ENCODE assay signal across 28 mouse cellular contexts in the genomic region with DNA sequence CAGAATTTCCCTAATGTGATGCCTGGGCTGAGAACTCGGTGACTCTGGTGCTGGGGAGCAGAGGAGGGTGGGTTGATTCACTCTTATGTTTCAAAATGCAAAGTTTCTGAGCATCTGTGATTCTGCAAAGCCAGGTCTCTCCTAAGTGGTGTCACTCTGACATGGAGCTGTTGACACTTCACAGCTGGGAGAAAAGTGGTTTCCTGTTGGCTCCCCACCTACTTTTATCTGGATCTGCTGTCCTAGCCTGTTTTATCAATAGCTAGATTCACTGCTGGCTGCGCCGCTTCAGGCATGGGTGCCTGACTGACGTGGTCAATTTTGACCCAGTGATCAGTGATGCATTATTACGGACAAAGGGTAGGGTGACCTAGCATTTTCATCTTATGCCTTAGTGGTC. TPM values are rescaled to one million over a fixed set of nuclear protein-coding genes. Genes with fewer than 3 reads are reported as not detected.
"Had no signal": no experiment of that assay in that cellular context is flagged by ENCODE, and none has a peak within 500 bp of the region (broad histone marks: within the 10 kb centered on the region; RNA-seq: fewer than 3 reads in every experiment).

No protein-coding gene starts in this region.

- H3K9me3 ChIP-seq: heart, embryonic 13.5 days; heart, embryonic 15.5 days; hindbrain, embryonic 13.5 days; hindbrain, embryonic 15.5 days; kidney, embryonic 15.5 days; limb, embryonic 13.5 days; limb, embryonic 15.5 days had no signal

- H3K27me3 ChIP-seq: heart, embryonic 13.5 days; heart, embryonic 15.5 days; hindbrain, embryonic 13.5 days; hindbrain, embryonic 15.5 days; kidney, embryonic 15.5 days; limb, embryonic 13.5 days; limb, embryonic 15.5 days had no signal

- H3K27ac ChIP-seq: heart, adult 2 months; heart, embryonic 13.5 days; heart, embryonic 15.5 days; hindbrain, embryonic 13.5 days; hindbrain, embryonic 15.5 days; hindbrain, postnatal 0 days; kidney, embryonic 15.5 days; kidney, postnatal 0 days; limb, embryonic 13.5 days; limb, embryonic 15.5 days had no signal

- ATAC-seq: forebrain, postnatal 0 days; hindbrain, postnatal 0 days; intestine, embryonic 16.5 days had no signal

- DNase-seq: forebrain, postnatal 0 days; gastrocnemius, postnatal 14 days; gastrocnemius, postnatal 36 days; heart, adult 2 months; heart, postnatal 14 days; heart, postnatal 36 days; kidney, adult 11 months; kidney, adult 2 months; kidney, adult 9 months; kidney, postnatal 14 days; kidney, postnatal 36 days; layer of hippocampus, adult 9-11 months; layer of hippocampus, postnatal 36 days; left cerebral cortex, postnatal 4 days had no signal

- H3K9ac ChIP-seq: forebrain, postnatal 0 days; heart, embryonic 13.5 days; heart, embryonic 15.5 days; hindbrain, embryonic 13.5 days; hindbrain, embryonic 15.5 days; kidney, embryonic 15.5 days; limb, embryonic 13.5 days; limb, embryonic 15.5 days had no signal

- H3K4me3 ChIP-seq: heart, adult 2 months; heart, embryonic 13.5 days; heart, embryonic 15.5 days; hindbrain, embryonic 13.5 days; hindbrain, embryonic 15.5 days; kidney, embryonic 15.5 days; limb, embryonic 13.5 days; limb, embryonic 15.5 days had no signal

- H3K4me2 ChIP-seq: heart, embryonic 11.5 days; heart, embryonic 13.5 days; heart, embryonic 15.5 days; hindbrain, embryonic 13.5 days; hindbrain, embryonic 15.5 days; kidney, embryonic 15.5 days; limb, embryonic 13.5 days; limb, embryonic 15.5 days had no signal

RNA-seq across cellular contexts. Expression of gene Drd1, which starts 27.4 kb away (rescaled TPM):
- total RNA-seq: gastrocnemius, postnatal 36 days; hematopoietic stem cell, adult 5-6 weeks had no signal
- polyA plus RNA-seq: heart, embryonic 11.5 days; large intestine, adult 2 months; limb, embryonic 11.5 days; limb, embryonic 13.5 days had no signal
